Mouse (Mus musculus): ENCODE data around the gene Faim2.

- peak; percentile 40; the same call in 1 of the 2 replicates for TF ChIP-seq CTCF (IDR thresholded peaks at IDR 0.05; ENCODE audit: insufficient read depth, low read depth, low read length)
- TF ChIP-seq POLR2A (IDR thresholded peaks at IDR 0.05; ENCODE audit: insufficient read depth, low read depth, low read length): no peak
These were observed 30.9 kb downstream of the Faim2 start for GRCm38 (mm10) chr15:99497061-99497460.
